In the genomic region with DNA sequence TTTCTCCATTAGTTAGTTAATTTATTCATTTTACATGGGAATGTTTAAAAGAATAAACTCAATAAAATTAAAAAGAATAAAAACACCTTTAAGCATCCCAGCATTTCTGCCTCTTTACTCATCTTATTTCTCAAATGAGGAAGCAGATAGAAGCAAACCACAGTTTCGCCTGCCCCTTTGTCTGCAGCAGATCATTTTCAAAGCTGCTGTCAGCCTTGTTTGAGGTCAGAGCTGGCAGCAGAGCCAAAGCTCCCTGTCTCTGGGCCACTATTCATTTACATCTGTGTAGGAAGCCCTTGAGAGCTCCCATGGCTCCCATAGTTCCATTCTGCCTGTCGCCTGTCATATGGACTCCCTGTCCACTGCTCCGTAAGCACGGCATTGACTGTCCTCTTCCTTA, we compare ENCODE assay signal across 39 mouse cellular contexts. TPM values are rescaled to one million over a fixed set of nuclear protein-coding genes. Genes with fewer than 3 reads are reported as not detected.
DNase-seq lines count a peak whose midpoint lies in the region; ATAC-seq and TF ChIP-seq lines count a peak whose summit lies in the region.
"Had no signal": no experiment of that assay in that cellular context is flagged by ENCODE, and none has a peak within 500 bp of the region (broad histone marks: within the 10 kb centered on the region; RNA-seq: fewer than 3 reads in every experiment).

No protein-coding gene starts in this region.

- no peak overlapping the region for H3K4me2 ChIP-seq in intestine, embryonic 15.5 days (replicated peaks)
- H3K4me2 ChIP-seq in myocyte (ENCODE audit: low read depth): peak overlapping the region; percentile 15
- H3K4me2 ChIP-seq: embryonic facial prominence, embryonic 15.5 days; liver, embryonic 12.5 days; midbrain, embryonic 13.5 days; neural tube, embryonic 15.5 days had no signal

- no peaks in the 10 kb centered on the region for H3K36me3 ChIP-seq in intestine, embryonic 15.5 days
- H3K36me3 ChIP-seq in myocyte (ENCODE audit: control insufficient read depth, insufficient read depth): no peaks in the 10 kb centered on the region
- H3K36me3 ChIP-seq: embryonic facial prominence, embryonic 10.5 days; embryonic facial prominence, embryonic 15.5 days; G1E; liver, embryonic 12.5 days; midbrain, embryonic 13.5 days; neural tube, embryonic 15.5 days had no signal

- WGBS in intestine, embryonic 15.5 days: 80% methylated on average over 4 of the region's 4 CpGs

- peak overlapping the region; percentile 62 for H3K27ac ChIP-seq in intestine, embryonic 15.5 days
- H3K27ac ChIP-seq: embryonic facial prominence, embryonic 10.5 days; embryonic facial prominence, embryonic 15.5 days; layer of hippocampus, adult 2 months; liver, embryonic 12.5 days; midbrain, embryonic 13.5 days; neural tube, embryonic 15.5 days had no signal

- peak; percentile 41 for DNase-seq in 416B (ENCODE audit: low read depth)
- no peak for DNase-seq in right cerebral cortex, postnatal 25 days
- DNase-seq in layer of hippocampus, adult 8-10 months (ENCODE audit: low spot score in 2 of 2): no peak
- no peak for DNase-seq in layer of hippocampus, postnatal 25 days (ENCODE audit: extremely low spot score in 1 of 2, low spot score in 1 of 2)
- DNase-seq: cerebellum, adult 18-20 months; cerebellum, postnatal 10 days; gastrocnemius, postnatal 36 days; heart, postnatal 14 days; kidney, adult 11 months; kidney, postnatal 25 days; layer of hippocampus, postnatal 36 days; left cerebral cortex, postnatal 4 days; liver, postnatal 0 days; lung, postnatal 36 days; right cerebral cortex, adult 18-20 months; right cerebral cortex, postnatal 4 days; thymus, adult 2 months; thymus, postnatal 36 days had no signal

- H3ac ChIP-seq in myocyte (ENCODE audit: control insufficient read depth, insufficient read length): no peak overlapping the region

- H3K4me1 ChIP-seq in intestine, embryonic 15.5 days (replicated peaks): peaks cover 9% of the 10 kb centered on the region
- H3K4me1 ChIP-seq: embryonic facial prominence, embryonic 10.5 days; embryonic facial prominence, embryonic 15.5 days; liver, embryonic 12.5 days; midbrain, embryonic 13.5 days; neural tube, embryonic 15.5 days had no signal

- no peak for TF ChIP-seq POLR2A in myocyte (IDR thresholded peaks at IDR 0.05; ENCODE audit: insufficient read length, low read depth)

- H3K9ac ChIP-seq in intestine, embryonic 15.5 days: no peak overlapping the region
- H3K9ac ChIP-seq: embryonic facial prominence, embryonic 15.5 days; liver, embryonic 12.5 days; liver, postnatal 0 days; midbrain, embryonic 13.5 days; neural tube, embryonic 15.5 days had no signal

- no peak overlapping the region for H3K4me3 ChIP-seq in intestine, embryonic 15.5 days (replicated peaks)
- no peak overlapping the region for H3K4me3 ChIP-seq in myocyte
- H3K4me3 ChIP-seq: embryonic facial prominence, embryonic 10.5 days; embryonic facial prominence, embryonic 15.5 days; layer of hippocampus, adult 2 months; liver, embryonic 12.5 days; midbrain, embryonic 13.5 days; neural tube, embryonic 15.5 days had no signal

- peak; percentile 91 for ATAC-seq in common myeloid progenitor, adult 5-6 weeks (replicated peaks; ENCODE audit: low read depth, poor library complexity, severe bottlenecking)
- no peak for ATAC-seq in intestine, embryonic 15.5 days
- ATAC-seq: forebrain, embryonic 14.5 days; hindbrain, embryonic 16.5 days; liver, embryonic 12.5 days; midbrain, embryonic 13.5 days had no signal

- no peaks in the 10 kb centered on the region for H3K27me3 ChIP-seq in intestine, embryonic 15.5 days (replicated peaks)
- no peaks in the 10 kb centered on the region for H3K27me3 ChIP-seq in myocyte (ENCODE audit: control insufficient read depth, insufficient read depth, insufficient read length)
- H3K27me3 ChIP-seq: embryonic facial prominence, embryonic 15.5 days; liver, embryonic 12.5 days; midbrain, embryonic 13.5 days; neural tube, embryonic 15.5 days had no signal

- H3K9me3 ChIP-seq in intestine, embryonic 15.5 days: no peaks in the 10 kb centered on the region
- H3K9me3 ChIP-seq: embryonic facial prominence, embryonic 15.5 days; G1E; liver, embryonic 12.5 days; midbrain, embryonic 13.5 days; neural tube, embryonic 15.5 days had no signal

- H3K79me2 ChIP-seq in myocyte (ENCODE audit: control insufficient read depth, insufficient read depth): no peaks in the 10 kb centered on the region

TF ChIP-seq in myocyte, 11 proteins besides CTCF, POLR2A, EP300 and RAD21:
- TF ChIP-seq MAX (IDR thresholded peaks at IDR 0.05; ENCODE audit: low read depth) (no peak), CEBPB (IDR thresholded peaks at IDR 0.05; ENCODE audit: insufficient read depth, poor library complexity, severe bottlenecking) (no peak), TCF12 (IDR thresholded peaks at IDR 0.05; ENCODE audit: insufficient read depth, poor library complexity, severe bottlenecking) (no peak), MYOD1 (IDR thresholded peaks at IDR 0.05; ENCODE audit: control insufficient read depth in 1 of 3, insufficient read length in 2 of 3, low read depth in 2 of 3) (no peak), POLR2AphosphoS2 (IDR thresholded peaks at IDR 0.05; ENCODE audit: insufficient read length, low read depth) (no peak)

RNA-seq across cellular contexts. Expression of gene Clrn3, which starts 19.9 kb away (rescaled TPM):
- not detected in 2 replicates for total RNA-seq in common myeloid progenitor, adult 5-6 weeks (2017)
- 28.1 and 30.2 TPM in 2 replicates for polyA plus RNA-seq in intestine, embryonic 15.5 days (2015; fragmentation: Nextera tagmentation; extraction: Ambion mirVana)
- polyA plus RNA-seq in myocyte (2012; fragmentation: generic; extraction: Trizol): not detected
- not detected for total RNA-seq in layer of hippocampus, adult 8-10 months (2022)
- not detected for total RNA-seq in layer of hippocampus, postnatal 25 days (2021)
- total RNA-seq: adrenal gland, postnatal 14 days; gastrocnemius, adult 18-20 months; gastrocnemius, postnatal 36 days; heart, postnatal 14 days; layer of hippocampus, adult 2 months; layer of hippocampus, postnatal 36 days; left cerebral cortex, postnatal 4 days; megakaryocyte-erythroid progenitor cell, adult 5-6 weeks; monocyte, adult 5-6 weeks had no signal
- polyA plus RNA-seq: C2C12; embryonic facial prominence, embryonic 10.5 days; embryonic facial prominence, embryonic 15.5 days; forebrain, embryonic 14.5 days; frontal cortex, adult 2 months; G1E; heart, embryonic 14.5 days; hindbrain, embryonic 11.5 days; hindbrain, embryonic 16.5 days; liver, embryonic 12.5 days; liver, postnatal 0 days; lung, embryonic 16.5 days; midbrain, embryonic 13.5 days; neural tube, embryonic 15.5 days had no signal

RNA-seq across cellular contexts. Expression of gene Ptpre, which starts 28.7 kb away (rescaled TPM):
- total RNA-seq in common myeloid progenitor, adult 5-6 weeks (2017): 80.7 and 86.9 TPM in 2 replicates
- 2.4 and 2.6 TPM in 2 replicates for polyA plus RNA-seq in intestine, embryonic 15.5 days (2015; fragmentation: Nextera tagmentation; extraction: Ambion mirVana)
- polyA plus RNA-seq in myocyte (2012; fragmentation: generic; extraction: Trizol): 2.4 TPM
- 10 to 100 TPM; 49.5 to 52.8 (median 51.5) TPM for total RNA-seq in layer of hippocampus, adult 8-10 months (2022)
- 10 to 100 TPM; 47.4 to 59.0 TPM for total RNA-seq in layer of hippocampus, postnatal 25 days (2021)
